Mouse (Mus musculus): ENCODE measurements around the gene Adgrb2.

Gene Adgrb2

GRCm38 (mm10) chr4:130071758-130072157, 87.1 kb downstream of the Adgrb2 start:
- DNase-seq (ENCODE audit: inconsistent ontology term), result no peak
